Mouse (Mus musculus): ENCODE results near the gene Foxk2. TPM values are rescaled to one million over a fixed set of nuclear protein-coding genes. Genes with fewer than 3 reads are reported as not detected.

Foxk2 gene
- 8.8 TPM in 2 replicates for polyA plus RNA-seq (2016; fragmentation: Nextera tagmentation; extraction: Ambion mirVana)

DNA sequence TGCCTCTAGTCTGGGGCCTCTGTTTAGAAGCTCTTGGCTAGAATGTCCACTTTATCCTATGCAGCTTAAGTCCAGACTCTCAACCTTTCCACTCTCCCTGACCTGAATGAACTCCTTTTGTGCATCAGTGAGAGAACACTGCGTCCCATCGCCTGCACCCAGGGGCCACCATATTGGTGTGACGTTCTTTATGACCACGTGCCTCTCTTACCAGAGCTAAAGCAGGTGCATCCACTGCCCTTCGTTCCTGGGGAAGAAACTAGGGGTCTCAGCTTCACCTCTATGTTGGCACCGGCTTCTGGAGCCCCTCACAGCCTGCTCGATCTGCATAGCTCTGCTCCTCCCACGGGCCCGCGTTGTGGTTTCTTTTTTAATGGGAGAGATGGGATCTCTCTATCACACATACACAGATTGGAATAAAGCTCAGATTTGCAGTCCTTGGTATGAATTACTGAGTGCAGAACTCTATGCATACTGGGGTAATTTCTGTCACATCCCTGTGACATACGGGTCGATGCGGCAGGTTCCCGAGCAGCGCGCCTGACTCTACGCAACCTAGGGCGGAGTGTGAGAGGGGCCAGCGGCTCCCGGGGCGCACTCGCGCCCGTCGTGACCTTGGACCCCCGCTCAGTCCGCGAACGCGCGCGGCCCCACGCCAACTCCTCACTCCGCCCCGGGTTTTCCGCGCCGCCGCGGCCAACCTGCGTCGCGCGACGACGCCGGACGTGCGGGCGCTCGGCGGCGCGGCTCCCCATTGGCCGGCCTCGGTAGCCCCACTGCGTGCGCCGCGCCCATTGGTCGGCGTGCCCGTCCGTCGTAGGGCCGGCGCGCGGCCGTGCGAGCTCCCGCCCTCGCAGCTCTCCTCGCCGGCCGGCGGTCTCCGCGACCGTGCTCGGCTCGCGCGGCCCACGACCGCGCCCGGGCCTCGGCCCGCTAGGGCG lies at the start of gene Foxk2:
Gene Foxk2 (plus strand): TSS at position 831 of the 941 bp plus-strand sequence.
- DNase-seq (ENCODE audit: low spot score), result peak; percentile 87
- Histone ChIP-seq H3K27ac (replicated peaks) (peak within 1 kb of the TSS; percentile 96), H3K4me1 (peaks cover 32% of the 10 kb centered on the region), H3K27me3 (ENCODE audit: low read depth, poor library complexity, severe bottlenecking) (no peaks in the 10 kb centered on the region), H3K9me3 (replicated peaks) (no peaks in the 10 kb centered on the region), H3K36me3 (peaks cover 56% of the 10 kb centered on the region), H3K4me3 (peak within 1 kb of the TSS; percentile 99)
- WGBS, result under 1% methylated on average over 91 of the region's 91 CpGs

GRCm38 (mm10) chr11:121216831-121217230 lies 43.0 kb upstream of the Foxk2 start:
- H3K36me3 ChIP-seq, result peaks cover 70% of the 10 kb centered on the region
- 92% methylated on average over 3 of the region's 3 CpGs for WGBS

GRCm38 (mm10) chr11:121219776-121220175 lies 40.0 kb upstream of the Foxk2 start:
- Histone ChIP-seq H3K36me3 (peaks cover 91% of the 10 kb centered on the region), H3K27me3 (ENCODE audit: low read depth, poor library complexity, severe bottlenecking) (no peaks in the 10 kb centered on the region), H3K4me3 (no peak overlapping the region), H3K4me1 (no peaks in the 10 kb centered on the region), H3K27ac (replicated peaks) (no peak overlapping the region), H3K9me3 (replicated peaks) (no peaks in the 10 kb centered on the region)
- no peak for DNase-seq (ENCODE audit: low spot score)
- 91% methylated on average over 11 of the region's 11 CpGs for WGBS

More at GRCm38 (mm10) chr11:121216831-121217230, 43.0 kb upstream of the Foxk2 start:
- H3K9me3 ChIP-seq (replicated peaks), result no peaks in the 10 kb centered on the region
- no peaks in the 10 kb centered on the region for H3K27me3 ChIP-seq (ENCODE audit: low read depth, poor library complexity, severe bottlenecking)
- no peak overlapping the region for H3K4me3 ChIP-seq
- H3K27ac ChIP-seq (replicated peaks), result no peak overlapping the region
- H3K4me1 ChIP-seq, result no peaks in the 10 kb centered on the region
- no peak for DNase-seq (ENCODE audit: low spot score)

DNA sequence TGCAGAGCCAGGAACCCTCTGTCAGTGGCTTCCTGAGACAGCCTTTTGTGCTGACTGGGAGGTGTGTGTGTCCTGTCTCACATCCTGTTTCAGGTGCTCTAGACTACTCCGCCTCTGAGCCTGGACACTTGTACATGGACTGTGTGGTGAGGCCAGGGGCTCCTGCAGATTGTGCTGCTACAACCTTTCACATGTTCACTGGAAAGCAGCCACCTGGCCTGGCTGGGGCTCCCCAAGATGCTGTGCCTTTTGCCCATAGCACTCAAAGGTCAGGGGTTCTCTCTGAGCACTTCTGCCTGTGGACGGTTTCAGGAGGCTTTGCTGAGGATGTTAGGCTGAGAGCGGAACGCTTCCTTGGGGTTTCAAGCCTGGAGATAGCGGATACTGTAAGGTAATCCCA lies 39.0 kb upstream of the Foxk2 start:
- H3K4me1 ChIP-seq, result no peaks in the 10 kb centered on the region
- H3K27ac ChIP-seq (replicated peaks), result no peak overlapping the region
- no peak for DNase-seq (ENCODE audit: low spot score)
- WGBS, result 91% methylated on average over 5 of the region's 5 CpGs
- H3K9me3 ChIP-seq (replicated peaks), result no peaks in the 10 kb centered on the region
- H3K36me3 ChIP-seq, result peaks cover 96% of the 10 kb centered on the region
- no peaks in the 10 kb centered on the region for H3K27me3 ChIP-seq (ENCODE audit: low read depth, poor library complexity, severe bottlenecking)
- H3K4me3 ChIP-seq, result no peak overlapping the region

DNA sequence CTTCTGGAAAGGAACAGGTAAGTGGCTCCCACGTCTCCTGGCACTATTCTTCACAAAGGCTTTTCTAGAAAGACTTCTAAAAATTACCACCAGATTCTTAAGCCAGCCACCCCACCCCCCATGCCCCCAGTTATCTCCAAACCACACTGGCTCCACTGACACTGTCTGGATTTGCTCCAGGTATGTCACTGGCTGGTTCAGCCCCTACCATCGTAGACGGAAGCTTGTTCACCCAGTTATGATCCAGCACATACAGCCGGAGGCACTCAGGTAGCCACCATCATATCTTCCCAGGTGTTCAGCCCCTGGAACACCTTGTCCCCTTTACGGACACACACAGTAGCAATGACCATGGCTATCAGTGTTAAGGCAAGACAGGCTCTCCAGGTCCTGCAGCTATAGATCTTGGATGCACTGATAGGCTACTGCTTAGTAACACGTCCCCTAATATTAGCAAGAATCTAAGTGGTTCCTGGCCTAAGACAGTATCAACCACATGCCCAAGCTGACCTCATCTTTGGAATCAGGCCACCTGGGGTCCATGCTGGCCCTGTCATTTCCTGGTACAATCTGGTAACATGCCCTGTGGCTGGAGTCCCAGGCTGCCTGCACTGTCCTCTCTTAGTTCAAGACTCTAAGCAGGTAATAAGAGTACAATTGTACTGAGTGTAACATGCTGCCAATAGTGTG lies 38.3 kb upstream of the Foxk2 start:
- Histone ChIP-seq H3K27ac (replicated peaks) (no peak overlapping the region), H3K4me3 (no peak overlapping the region), H3K4me1 (no peaks in the 10 kb centered on the region), H3K36me3 (peaks cover 96% of the 10 kb centered on the region), H3K9me3 (replicated peaks) (no peaks in the 10 kb centered on the region), H3K27me3 (ENCODE audit: low read depth, poor library complexity, severe bottlenecking) (no peaks in the 10 kb centered on the region)
- no peak for DNase-seq (ENCODE audit: low spot score)
- WGBS, result 96% methylated on average over 6 of the region's 6 CpGs

- Histone ChIP-seq H3K27ac (replicated peaks) (peak overlapping the region; percentile 85), H3K4me1 (peaks cover 31% of the 10 kb centered on the region), H3K27me3 (ENCODE audit: low read depth, poor library complexity, severe bottlenecking) (no peaks in the 10 kb centered on the region), H3K36me3 (peaks cover 43% of the 10 kb centered on the region), H3K9me3 (replicated peaks) (no peaks in the 10 kb centered on the region), H3K4me3 (peak overlapping the region; percentile 78)
- 37% methylated on average over 21 of the region's 21 CpGs for WGBS
- no peak for DNase-seq (ENCODE audit: low spot score)
These were observed 31.4 kb upstream of the Foxk2 start for GRCm38 (mm10) chr11:121228129-121229017.

DNA sequence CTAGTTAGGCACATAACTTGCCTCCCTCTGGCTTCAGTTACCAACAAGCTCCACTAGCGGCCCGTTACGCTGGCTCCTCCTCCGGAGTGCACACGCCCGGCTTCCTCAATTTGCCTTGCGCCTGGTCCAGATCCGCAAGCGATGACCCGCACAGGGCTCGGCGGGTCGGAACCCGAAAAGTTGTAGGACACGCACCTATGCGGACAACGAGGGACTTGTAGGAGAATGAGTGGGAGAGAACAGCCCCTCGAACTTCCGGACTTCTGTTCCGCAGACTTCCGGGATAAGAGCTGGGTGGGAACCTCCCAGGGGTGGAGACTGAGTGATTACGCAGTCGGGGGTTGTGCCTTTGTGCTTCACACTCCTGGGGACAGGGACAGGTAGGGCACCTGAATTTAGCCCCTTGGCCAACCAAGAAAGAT lies 30.8 kb upstream of the Foxk2 start, which contains the start of gene Cybc1:
Gene Cybc1 (minus strand): TSS at position 305 of the 422 bp plus-strand sequence.
- Histone ChIP-seq H3K27ac (replicated peaks) (peak within 1 kb of the TSS; percentile 85), H3K27me3 (ENCODE audit: low read depth, poor library complexity, severe bottlenecking) (no peaks in the 10 kb centered on the region), H3K36me3 (peaks cover 36% of the 10 kb centered on the region), H3K4me1 (peaks cover 31% of the 10 kb centered on the region), H3K9me3 (replicated peaks) (no peaks in the 10 kb centered on the region), H3K4me3 (peak within 1 kb of the TSS; percentile 78)
- peak; percentile 74 for DNase-seq (ENCODE audit: low spot score)
- WGBS, result under 1% methylated on average over 23 of the region's 23 CpGs

DNA sequence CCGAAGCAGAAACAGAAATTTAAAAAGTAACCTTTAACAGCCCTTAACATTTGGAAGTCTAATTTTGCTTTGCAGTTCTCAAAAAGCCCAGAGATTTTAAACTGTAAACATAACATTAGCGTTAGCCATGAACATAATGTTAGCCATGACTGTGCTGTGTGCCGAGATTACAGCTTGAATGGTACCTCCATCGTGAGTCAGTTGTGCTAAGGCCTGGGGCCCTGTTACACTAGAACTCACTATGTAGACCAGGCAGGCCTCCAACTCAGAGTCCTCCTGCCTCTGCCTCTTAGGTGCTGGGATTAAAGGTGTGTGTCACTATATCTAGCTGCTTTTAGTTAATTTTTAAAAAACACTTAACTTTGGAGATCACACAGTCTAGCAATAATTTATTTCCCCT lies 28.6 kb upstream of the Foxk2 start:
- H3K27ac ChIP-seq (replicated peaks), result no peak overlapping the region
- DNase-seq (ENCODE audit: low spot score), result no peak
- no peaks in the 10 kb centered on the region for H3K9me3 ChIP-seq (replicated peaks)
- H3K36me3 ChIP-seq, result peaks cover 15% of the 10 kb centered on the region
- no peak overlapping the region for H3K4me3 ChIP-seq
- no peaks in the 10 kb centered on the region for H3K27me3 ChIP-seq (ENCODE audit: low read depth, poor library complexity, severe bottlenecking)
- H3K4me1 ChIP-seq, result peaks cover 40% of the 10 kb centered on the region
- 80% methylated on average over 4 of the region's 4 CpGs for WGBS

DNA sequence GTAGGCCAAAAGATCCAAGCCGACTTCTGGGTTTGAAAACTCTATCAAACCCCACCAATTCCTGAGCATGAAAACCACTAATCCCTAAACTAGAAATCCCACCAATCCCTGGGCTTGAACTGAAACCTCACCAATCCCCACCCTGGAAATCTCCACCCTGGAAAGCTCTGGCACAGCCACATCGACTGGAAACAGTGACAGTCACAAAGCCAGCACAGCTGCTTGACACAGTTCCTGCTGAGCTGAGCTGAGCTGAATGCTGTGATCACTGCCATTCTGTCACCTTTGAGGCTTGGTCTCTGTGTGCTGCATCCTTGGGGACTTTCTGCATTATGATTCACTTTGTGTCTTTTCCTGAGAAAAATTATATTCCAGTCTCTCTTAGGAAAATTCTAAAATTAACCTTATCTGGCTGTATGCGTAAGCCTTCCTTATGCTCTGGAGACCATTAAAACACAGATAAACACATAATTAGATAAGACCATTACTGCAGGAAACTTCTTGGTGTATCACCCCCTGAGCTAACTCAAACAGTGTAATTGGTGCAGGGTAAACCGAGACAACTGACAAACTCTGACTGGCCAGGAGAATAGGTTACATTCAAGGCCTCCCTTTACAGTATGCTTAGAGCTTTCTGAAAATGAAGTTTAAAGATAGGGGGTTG lies 28.0 kb upstream of the Foxk2 start:
- Histone ChIP-seq H3K27ac (replicated peaks) (no peak overlapping the region), H3K27me3 (ENCODE audit: low read depth, poor library complexity, severe bottlenecking) (no peaks in the 10 kb centered on the region), H3K4me1 (peaks cover 43% of the 10 kb centered on the region), H3K4me3 (no peak overlapping the region), H3K36me3 (peaks cover 9% of the 10 kb centered on the region), H3K9me3 (replicated peaks) (no peaks in the 10 kb centered on the region)
- 55% methylated on average over 4 of the region's 4 CpGs for WGBS
- DNase-seq (ENCODE audit: low spot score), result no peak

DNA sequence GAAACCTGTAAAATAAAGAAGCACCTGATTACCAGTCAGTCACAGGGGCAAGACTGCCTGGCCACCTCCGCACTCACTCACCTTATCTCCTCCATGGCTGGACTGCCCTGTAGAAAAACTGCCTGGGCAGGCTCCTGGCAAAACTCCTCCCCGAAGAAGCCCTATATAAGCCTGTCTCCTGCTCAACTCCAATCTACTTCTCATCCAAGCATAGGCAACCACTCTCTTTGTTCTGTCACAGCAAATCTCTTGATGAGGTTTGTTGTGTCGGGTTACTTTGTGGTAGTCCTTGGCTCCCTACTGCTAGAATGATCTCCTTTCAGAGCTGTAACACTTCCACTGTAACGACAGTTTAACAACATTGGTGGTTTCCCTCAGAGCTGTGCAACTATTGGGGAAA lies 27.1 kb upstream of the Foxk2 start:
- Histone ChIP-seq H3K36me3 (no peaks in the 10 kb centered on the region), H3K9me3 (replicated peaks) (no peaks in the 10 kb centered on the region), H3K4me1 (peaks cover 39% of the 10 kb centered on the region), H3K4me3 (no peak overlapping the region), H3K27ac (replicated peaks) (no peak overlapping the region), H3K27me3 (ENCODE audit: low read depth, poor library complexity, severe bottlenecking) (no peaks in the 10 kb centered on the region)
- WGBS, result 32% methylated on average over 4 of the region's 4 CpGs
- DNase-seq (ENCODE audit: low spot score), result no peak

DNA sequence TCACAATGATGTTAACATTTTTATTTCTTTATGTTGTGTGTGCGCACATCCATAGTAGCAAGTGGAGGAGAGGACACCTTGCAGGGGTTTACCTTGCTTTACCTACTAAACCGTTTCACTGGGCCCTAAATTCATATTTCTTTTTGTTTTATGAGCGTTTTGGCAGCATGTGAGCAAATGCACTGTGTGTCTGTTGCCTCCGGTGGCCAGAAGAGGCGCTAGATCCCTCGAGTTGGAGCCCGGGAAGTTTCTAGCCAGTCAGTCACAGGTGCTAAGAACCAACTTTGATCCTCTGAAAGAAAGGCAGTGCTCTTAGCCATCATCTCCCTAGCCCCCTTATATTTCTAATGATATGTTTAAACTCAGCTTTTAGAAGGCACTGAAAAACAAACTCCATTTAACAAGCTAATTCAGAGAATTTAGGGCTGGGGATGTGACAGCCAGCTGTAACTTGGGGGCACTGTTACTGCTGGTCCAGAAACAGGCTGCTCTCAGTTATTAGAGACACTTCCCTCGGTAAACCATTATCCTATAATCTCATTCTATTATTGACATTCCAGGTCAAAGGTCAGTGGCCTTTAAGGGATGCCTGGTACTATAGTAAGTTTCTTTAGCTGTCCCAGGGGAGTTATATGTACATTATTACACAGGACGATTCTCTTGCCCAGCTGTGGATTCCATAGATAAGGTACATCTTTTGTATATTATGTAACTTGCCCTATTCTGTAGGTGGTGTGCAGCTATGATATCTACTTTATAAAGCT lies 24.1 kb upstream of the Foxk2 start:
- WGBS, result 29% methylated on average over 9 of the region's 9 CpGs

More for the DNA sequence above, 24.1 kb upstream of the Foxk2 start:
- Histone ChIP-seq H3K4me1 (peaks cover 35% of the 10 kb centered on the region), H3K4me3 (peak overlapping the region; percentile 80; the same call in 1 of the 2 replicates), H3K36me3 (peaks cover 21% of the 10 kb centered on the region), H3K27ac (replicated peaks) (peak overlapping the region; percentile 98), H3K27me3 (ENCODE audit: low read depth, poor library complexity, severe bottlenecking) (no peaks in the 10 kb centered on the region), H3K9me3 (replicated peaks) (no peaks in the 10 kb centered on the region)
- DNase-seq (ENCODE audit: low spot score), result peak; percentile 43

All from midbrain, embryonic 10.5 days (tissue).